Mouse (Mus musculus) megakaryocyte progenitor cell, adult 5-6 weeks (primary cell): ENCODE measurements around the gene Hist1h4d. TPM values are rescaled to one million over a fixed set of nuclear protein-coding genes. Genes with fewer than 3 reads are reported as not detected.
"Not testable (repeated sequence)": the region's sequence is repeated elsewhere in the genome, so short reads cannot be mapped to it uniquely, and the experiment has no call there.

Source experiments
- ATAC-seq: replicated peaks from 2 replicates; pipeline ENCODE4 v1.8.0; 2016; ENCODE audit warnings: mild to moderate bottlenecking, moderate TSS enrichment, inconsistent platforms; ENCODE audit not compliant: poor library complexity
- total RNA-seq, 2 experiments: library from RNA; stranded (forward) in 1 of 2; stranded (reverse) in 1 of 2; fragments of 157-497, 149-512 nt in 1 of 2; fragments of 200-1000 nt in 1 of 2; gene quantifications; 2 replicates each; pipeline versions ENCODE4 v1.2.3 to v1.2.4; 2015 to 2017

Hist1h4d gene
- total RNA-seq, 2 experiments from 2014 or later = 492 to 1,054 TPM

GRCm38 (mm10) chr13:23550761-23551145 lies 30.6 kb upstream of the Hist1h4d start:
- ATAC-seq = no peak

- ATAC-seq = peak; percentile 56
Observed at GRCm38 (mm10) chr13:23551146-23551834, 30.1 kb upstream of the Hist1h4d start, which contains the start of gene Hist1h4f. TSS of gene Hist1h4f (minus strand) at chr13:23551648.

GRCm38 (mm10) chr13:23551931-23552914 lies 29.2 kb upstream of the Hist1h4d start:
- no peak for ATAC-seq

GRCm38 (mm10) chr13:23552962-23553361 lies 28.4 kb upstream of the Hist1h4d start, which contains the start of gene Hist1h1d:
TSS of gene Hist1h1d (plus strand) at chr13:23553262.
- ATAC-seq = no peak

- no peak for ATAC-seq
Observed at GRCm38 (mm10) chr13:23554393-23554792, 27.0 kb upstream of the Hist1h4d start.

- peak; percentile 57 for ATAC-seq
Observed at GRCm38 (mm10) chr13:23554925-23555838, 26.2 kb upstream of the Hist1h4d start.

- peak; percentile 47 for ATAC-seq
Observed at GRCm38 (mm10) chr13:23555839-23556416, 25.5 kb upstream of the Hist1h4d start.

- ATAC-seq = no peak
Observed at GRCm38 (mm10) chr13:23556906-23557305, 24.5 kb upstream of the Hist1h4d start.

- ATAC-seq = not testable (repeated sequence)
Observed at GRCm38 (mm10) chr13:23560699-23561098, 20.7 kb upstream of the Hist1h4d start.

GRCm38 (mm10) chr13:23561531-23561882 lies 19.9 kb upstream of the Hist1h4d start:
- not testable (repeated sequence) for ATAC-seq

GRCm38 (mm10) chr13:23561883-23562659 lies 19.3 kb upstream of the Hist1h4d start, which contains the start of gene Hist1h3e:
TSS of gene Hist1h3e (minus strand) at chr13:23562369.
- peak; percentile 85 for ATAC-seq

GRCm38 (mm10) chr13:23562699-23563462 lies 18.5 kb upstream of the Hist1h4d start:
- ATAC-seq = peak; percentile 56

- ATAC-seq = no peak
Observed at GRCm38 (mm10) chr13:23564482-23564881, 16.9 kb upstream of the Hist1h4d start.

GRCm38 (mm10) chr13:23570261-23571021 lies 11.0 kb upstream of the Hist1h4d start:
- not testable (repeated sequence) for ATAC-seq

- ATAC-seq = peak; percentile 72
Observed at GRCm38 (mm10) chr13:23571022-23571503, 10.3 kb upstream of the Hist1h4d start, which contains the start of the genes Hist1h2ae and Hist1h2bg. TSS of gene Hist1h2ae (minus strand) at chr13:23571220. TSS of gene Hist1h2bg (plus strand) at chr13:23571396.

- ATAC-seq = peak; percentile 23
Observed at GRCm38 (mm10) chr13:23571504-23572217, 9.7 kb upstream of the Hist1h4d start.
